Mouse (Mus musculus) MEL (cell line): ENCODE data around the gene Asic3.

Experiments used
- CTCF ChIP-seq, 3 experiments: IDR thresholded peaks in 2 of 3; conservative IDR thresholded peaks in 1 of 3; 2 replicates each; pipeline ENCODE4 v1.5.1; 2011 to 2012; ENCODE audit warnings: low read length in 3 of 3, low read depth in 2 of 3, mild to moderate bottlenecking in 2 of 3, improper control_type of control experiment in 1 of 3, inconsistent platforms in 1 of 3, mixed read lengths in 1 of 3, moderate library complexity in 1 of 3; ENCODE audit not compliant: control insufficient read depth in 1 of 3, insufficient read depth in 1 of 3, poor library complexity in 1 of 3, severe bottlenecking in 1 of 3
- HCFC1 ChIP-seq: IDR thresholded peaks from 2 replicates; pipeline ENCODE4 v1.6.1; 2012; ENCODE audit warnings: low read depth, mild to moderate bottlenecking, inconsistent platforms, low read length, improper control_type of control experiment, moderate library complexity
- MYB ChIP-seq: IDR thresholded peaks from 2 replicates; pipeline ENCODE4 v1.6.1; 2011; ENCODE audit warnings: mild to moderate bottlenecking, low read depth, low read length, improper control_type of control experiment
- POLR2A ChIP-seq, 2 experiments: IDR thresholded peaks; 2 replicates each; pipeline ENCODE4 v1.6.1; 2011 to 2012; ENCODE audit warnings: low read length in 2 of 2, mild to moderate bottlenecking in 2 of 2, control low read depth in 1 of 2, improper control_type of control experiment in 1 of 2, low read depth in 1 of 2, moderate library complexity in 1 of 2; ENCODE audit not compliant: control insufficient read depth in 1 of 2, insufficient read depth in 1 of 2, poor library complexity in 1 of 2
- ZKSCAN1 ChIP-seq: IDR thresholded peaks from 2 replicates; pipeline ENCODE4 v1.6.1; 2012; ENCODE audit warnings: low read depth, mild to moderate bottlenecking, inconsistent platforms, low read length, improper control_type of control experiment, moderate library complexity
- ZNF384 ChIP-seq: IDR thresholded peaks from 2 replicates; pipeline ENCODE4 v1.6.1; 2012; ENCODE audit warnings: low read depth, mild to moderate bottlenecking, inconsistent platforms, low read length, improper control_type of control experiment

DNA sequence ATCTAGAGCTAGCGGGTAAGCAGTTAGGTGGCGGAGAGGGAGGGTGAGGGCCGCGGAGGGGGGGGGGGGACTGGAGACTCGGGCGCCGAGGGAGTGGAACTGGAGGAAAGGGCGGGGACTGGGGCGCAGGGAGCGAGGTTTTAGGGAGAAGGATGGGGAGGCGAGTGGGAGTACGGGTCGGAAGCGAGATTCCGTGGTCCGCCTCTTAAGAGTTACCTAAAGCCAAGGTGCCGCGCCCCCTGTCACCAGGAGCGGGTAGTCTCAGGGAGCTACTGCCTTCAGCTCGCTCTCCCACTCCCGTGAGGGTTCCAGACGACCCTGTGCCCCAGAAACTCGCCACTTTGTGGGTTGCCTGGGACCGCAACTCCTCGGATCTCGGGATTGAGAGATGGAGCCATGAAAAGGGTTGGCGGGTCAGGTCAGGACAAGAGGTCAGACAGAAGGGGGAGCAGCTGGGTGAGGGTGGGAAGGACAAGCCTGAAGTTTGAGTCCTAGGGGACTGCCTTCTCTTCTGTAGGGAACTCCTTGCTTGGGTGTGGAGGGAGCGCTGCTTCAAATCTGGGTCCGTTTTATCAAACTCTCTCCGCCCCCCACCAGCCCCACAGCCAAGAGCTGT, 12.3 kb downstream of the Asic3 start:
- TF ChIP-seq CTCF (IDR thresholded peaks at IDR 0.05 in 2 of 3, conservative IDR thresholded peaks at IDR 0.05 in 1 of 3; ENCODE audit: control insufficient read depth in 1 of 3, insufficient read depth in 1 of 3, low read depth in 2 of 3, low read length in 3 of 3, poor library complexity in 1 of 3, severe bottlenecking in 1 of 3) = peak in 2 of 3 experiments; percentile 26 to 35; a peak in 4 of 6 replicates
- no peak for TF ChIP-seq ZNF384
- no peak for TF ChIP-seq MYB
- TF ChIP-seq POLR2A (IDR thresholded peaks at IDR 0.05; ENCODE audit: control insufficient read depth in 1 of 2, insufficient read depth in 1 of 2, low read depth in 1 of 2, low read length in 2 of 2, poor library complexity in 1 of 2) = no peak
- no peak for TF ChIP-seq HCFC1
- no peak for TF ChIP-seq ZKSCAN1
